Comparison of ENCODE assay signal across 33 mouse cellular contexts in the genomic region with DNA sequence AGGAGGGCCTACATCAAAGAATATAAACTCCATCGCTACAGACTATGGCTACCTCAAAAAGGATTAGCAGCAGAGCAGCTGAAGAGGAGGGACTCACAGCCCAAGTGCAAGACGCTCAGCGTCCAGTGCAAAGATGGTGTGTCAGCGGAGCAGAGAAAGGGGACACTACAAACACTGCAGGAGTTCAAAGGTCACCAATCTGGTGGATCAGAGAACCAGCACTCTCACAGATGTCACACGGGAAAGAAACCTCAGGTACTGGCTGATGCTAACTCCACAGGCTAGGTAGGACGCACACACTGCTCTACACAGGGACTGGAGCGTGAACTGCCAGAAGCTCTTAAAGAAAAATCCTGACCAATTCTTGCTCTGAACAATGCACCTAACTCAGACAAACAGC. TPM values are rescaled to one million over a fixed set of nuclear protein-coding genes. Genes with fewer than 3 reads are reported as not detected.
"Had no signal": no experiment of that assay in that cellular context is flagged by ENCODE, and none has a peak within 500 bp of the region (broad histone marks: within the 10 kb centered on the region; RNA-seq: fewer than 3 reads in every experiment).

No protein-coding gene starts in this region.

- H3K4me2 ChIP-seq: heart, embryonic 12.5 days; hindbrain, embryonic 12.5 days; hindbrain, embryonic 14.5 days; intestine, embryonic 15.5 days; kidney, embryonic 15.5 days; limb, embryonic 12.5 days; liver, embryonic 13.5 days had no signal

- H3K4me3 ChIP-seq: gastrocnemius, adult 2 months; heart, embryonic 10.5 days; heart, embryonic 12.5 days; hindbrain, embryonic 10.5 days; hindbrain, embryonic 12.5 days; intestine, embryonic 15.5 days; kidney, embryonic 15.5 days; layer of hippocampus, adult 2 months; left cerebral cortex, adult 2 months; limb, embryonic 10.5 days; limb, embryonic 12.5 days; liver, embryonic 13.5 days had no signal

- H3K27me3 ChIP-seq: heart, embryonic 12.5 days; hindbrain, embryonic 12.5 days; intestine, embryonic 15.5 days; kidney, embryonic 15.5 days; limb, embryonic 12.5 days; liver, embryonic 13.5 days had no signal

- ATAC-seq: hindbrain, embryonic 16.5 days; inflammation-experienced regulatory T-cells, adult 6 months; intestine, embryonic 15.5 days; intestine, postnatal 0 days had no signal

- DNase-seq: gastrocnemius, adult 2 months; gastrocnemius, postnatal 10 days; gastrocnemius, postnatal 25 days; heart, postnatal 10 days; heart, postnatal 4 days; kidney, adult 18-20 months; kidney, adult 9 months; kidney, postnatal 25 days; kidney, postnatal 4 days; liver; liver, embryonic 13.5 days had no signal

- H3K9ac ChIP-seq: heart, embryonic 12.5 days; hindbrain, embryonic 12.5 days; hindbrain, embryonic 14.5 days; intestine, embryonic 15.5 days; kidney, embryonic 15.5 days; limb, embryonic 12.5 days; liver, embryonic 13.5 days had no signal

- H3K27ac ChIP-seq: gastrocnemius, adult 2 months; heart, embryonic 10.5 days; hindbrain, embryonic 12.5 days; hindbrain, embryonic 14.5 days; intestine, embryonic 15.5 days; kidney, embryonic 15.5 days; kidney, postnatal 0 days; layer of hippocampus, adult 2 months; left cerebral cortex, adult 2 months; limb, embryonic 10.5 days; limb, embryonic 12.5 days; liver, embryonic 13.5 days had no signal

- H3K4me1 ChIP-seq: hindbrain, embryonic 12.5 days; intestine, embryonic 15.5 days; kidney, embryonic 15.5 days; limb, embryonic 12.5 days had no signal

- H3K9me3 ChIP-seq: heart, embryonic 10.5 days; heart, embryonic 12.5 days; hindbrain, embryonic 12.5 days; intestine, embryonic 15.5 days; kidney, embryonic 15.5 days; limb, embryonic 10.5 days; limb, embryonic 12.5 days; liver, embryonic 13.5 days had no signal

RNA-seq across cellular contexts. Expression of a gene that starts 12.9 kb away (rescaled TPM):
- total RNA-seq: gastrocnemius, postnatal 10 days; gastrocnemius, postnatal 25 days; granulocyte monocyte progenitor cell, adult 5-6 weeks; heart, postnatal 10 days; heart, postnatal 25 days; layer of hippocampus, postnatal 25 days; left cerebral cortex, postnatal 14 days; left cerebral cortex, postnatal 36 days had no signal
- polyA plus RNA-seq: frontal cortex, adult 2 months; heart, embryonic 12.5 days; heart, embryonic 14.5 days; hindbrain, embryonic 14.5 days; inflammation-experienced regulatory T-cells, adult 6 months; liver, embryonic 13.5 days had no signal

RNA-seq across cellular contexts. Expression of a gene that starts 51.7 kb away (rescaled TPM):
- total RNA-seq: granulocyte monocyte progenitor cell, adult 5-6 weeks had no signal
- polyA plus RNA-seq: inflammation-experienced regulatory T-cells, adult 6 months had no signal
